Mouse (Mus musculus) megakaryocyte, embryonic 14.5 days (primary cell): Measurements from ENCODE around the gene Tln2.

Source experiments
- FLI1 ChIP-seq: IDR thresholded peaks from 2 replicates; pipeline ENCODE4 v1.6.1; 2012; ENCODE audit warnings: low read length, inconsistent platforms, mixed read lengths
- GATA1 ChIP-seq: IDR thresholded peaks from 3 replicates; pipeline ENCODE4 v1.6.1; 2012; ENCODE audit warnings: mixed read lengths, low read length, inconsistent platforms, borderline replicate concordance

- no peak for TF ChIP-seq GATA1
- no peak for TF ChIP-seq FLI1
These were observed 20.0 kb upstream of the Tln2 start for GRCm38 (mm10) chr9:67579541-67579940.
